Mouse (Mus musculus): ENCODE data around the gene Ghr.

Ghr gene

GRCm38 (mm10) chr15:3444448-3445020 lies 138.8 kb downstream of the Ghr start:
- DNase-seq = no peak

- peak; percentile 39 for DNase-seq
Observed at GRCm38 (mm10) chr15:3441506-3442286, 141.6 kb downstream of the Ghr start.

- no peak for DNase-seq
Observed at GRCm38 (mm10) chr15:3437381-3437780, 145.9 kb downstream of the Ghr start.

- DNase-seq = no peak
Observed at GRCm38 (mm10) chr15:3435637-3436036, 147.7 kb downstream of the Ghr start.

- no peak for DNase-seq
Observed at GRCm38 (mm10) chr15:3434461-3434860, 148.8 kb downstream of the Ghr start.

GRCm38 (mm10) chr15:3433281-3433680 lies 150.0 kb downstream of the Ghr start:
- peak; percentile 50 for DNase-seq

- DNase-seq = no peak
Observed at GRCm38 (mm10) chr15:3432823-3433222, 150.5 kb downstream of the Ghr start.

- DNase-seq = no peak
Observed at GRCm38 (mm10) chr15:3429417-3429816, 153.9 kb downstream of the Ghr start.

- no peak for DNase-seq
Observed at GRCm38 (mm10) chr15:3429001-3429400, 154.3 kb downstream of the Ghr start.

GRCm38 (mm10) chr15:3426401-3426800 lies 156.9 kb downstream of the Ghr start:
- DNase-seq = no peak

- DNase-seq = no peak
Observed at GRCm38 (mm10) chr15:3423177-3423576, 160.1 kb downstream of the Ghr start.

- no peak for DNase-seq
Observed at GRCm38 (mm10) chr15:3417699-3418098, 165.6 kb downstream of the Ghr start.

- no peak for DNase-seq
Observed at GRCm38 (mm10) chr15:3413103-3413502, 170.2 kb downstream of the Ghr start.

- DNase-seq = no peak
Observed at GRCm38 (mm10) chr15:3408478-3408877, 174.8 kb downstream of the Ghr start.

- no peak for DNase-seq
Observed at GRCm38 (mm10) chr15:3399196-3399595, 184.1 kb downstream of the Ghr start.

GRCm38 (mm10) chr15:3397369-3398100 lies 185.8 kb downstream of the Ghr start:
- DNase-seq = no peak

- no peak for DNase-seq
Observed at GRCm38 (mm10) chr15:3396149-3396548, 187.1 kb downstream of the Ghr start.

GRCm38 (mm10) chr15:3395700-3396099 lies 187.6 kb downstream of the Ghr start:
- no peak for DNase-seq

- no peak for DNase-seq
Observed at GRCm38 (mm10) chr15:3390722-3391121, 192.6 kb downstream of the Ghr start.

GRCm38 (mm10) chr15:3389011-3389410 lies 194.3 kb downstream of the Ghr start:
- DNase-seq = peak; percentile 3

- peak; percentile 30 for DNase-seq
Observed at GRCm38 (mm10) chr15:3388485-3388884, 194.8 kb downstream of the Ghr start.

- no peak for DNase-seq
Observed at GRCm38 (mm10) chr15:3383788-3384187, 199.5 kb downstream of the Ghr start.

- DNase-seq = no peak
Observed at GRCm38 (mm10) chr15:3381413-3381812, 201.9 kb downstream of the Ghr start.

GRCm38 (mm10) chr15:3368261-3368832 lies 214.9 kb downstream of the Ghr start:
- no peak for DNase-seq
